Mouse (Mus musculus) lung, postnatal 0 days (tissue): ENCODE data around the gene Pfn4. TPM values are rescaled to one million over a fixed set of nuclear protein-coding genes. Genes with fewer than 3 reads are reported as not detected.

Source experiments
- ATAC-seq: fragments of 200-750 bp; cut with Nextera tagmentation; 2 replicates; pipeline ENCODE4 v1.8.0; 2017; ENCODE audit warnings: moderate library complexity
- DNase-seq: peaks from one replicate; pipeline ENCODE4 v3.0.0-alpha.2; 2016; ENCODE audit warnings: low spot score
- H3K27ac ChIP-seq: fragments of 300-500 bp; sonication (generic); 2 replicates; pipeline ENCODE4 v1.5.1; 2014; ENCODE audit warnings: antibody characterized with exemption, mild to moderate bottlenecking, low read length, mixed read lengths
- H3K27me3 ChIP-seq: fragments of 300-500 bp; sonication (generic); replicated peaks from 2 replicates; pipeline ENCODE4 v1.6.1; 2014; ENCODE audit warnings: low read length, mixed read lengths; ENCODE audit not compliant: insufficient read depth
- H3K36me3 ChIP-seq: fragments of 300-500 bp; sonication (generic); 2 replicates; pipeline ENCODE4 v1.6.1; 2014; ENCODE audit warnings: low read length, mixed read lengths; ENCODE audit not compliant: insufficient read depth
- H3K4me1 ChIP-seq: fragments of 300-500 bp; sonication (generic); 2 replicates; pipeline ENCODE4 v1.6.1; 2014; ENCODE audit warnings: antibody characterized with exemption, low read depth, low read length, mixed read lengths; ENCODE audit not compliant: insufficient read depth
- H3K4me2 ChIP-seq: fragments of 300-500 bp; sonication (generic); replicated peaks from 2 replicates; pipeline ENCODE4 v1.6.1; 2014; ENCODE audit warnings: low read depth, mild to moderate bottlenecking, low read length, moderate library complexity, mixed read lengths
- H3K4me3 ChIP-seq: fragments of 300-500 bp; sonication (generic); 2 replicates; pipeline ENCODE4 v1.5.1; 2014; ENCODE audit warnings: low read depth, low read length
- H3K9ac ChIP-seq: fragments of 300-500 bp; sonication (generic); replicated peaks from 2 replicates; pipeline ENCODE4 v1.6.1; 2014; ENCODE audit warnings: low read depth, mild to moderate bottlenecking
- H3K9me3 ChIP-seq: fragments of 300-500 bp; sonication (generic); 2 replicates; pipeline ENCODE4 v1.6.1; 2016; ENCODE audit warnings: low read length, mixed read lengths
- CTCF ChIP-seq: IDR thresholded peaks from 2 replicates; pipeline ENCODE4 v1.5.1; 2016; ENCODE audit warnings: antibody characterized with exemption, mild to moderate bottlenecking
- EP300 ChIP-seq: IDR thresholded peaks from 2 replicates; pipeline ENCODE4 v1.6.1; 2016; ENCODE audit warnings: antibody characterized with exemption, mild to moderate bottlenecking, control low read depth
- WGBS: fragments of 180-500 bp; shearing (Covaris S2); extraction: QIAGEN DNeasy Blood & Tissue Kit; methylation state at CpG from one replicate; pipeline ENCODE4 v1.1.7; 2014; 5-methylcytosine and 5-hydroxymethylcytosine counted together
- polyA plus RNA-seq: library from polyadenylated mRNA; unstranded; fragments of >200 nt; fragmentation: Nextera tagmentation; extraction: Ambion mirVana; gene quantifications from 2 replicates; pipeline ENCODE4 v1.2.1, GENCODE M21; 2015

Gene Pfn4
- polyA plus RNA-seq, 1 experiment from 2014 or later = 1.3 TPM

GRCm38 (mm10) chr12:4813636-4814035 is 44.8 kb downstream of the Pfn4 start:
- DNase-seq (peak; percentile 75), ATAC-seq (peak; percentile 53)
- H3K4me1 ChIP-seq = no peaks in the 10 kb centered on the region
- no peaks in the 10 kb centered on the region for H3K36me3 ChIP-seq
- TF ChIP-seq CTCF (no peak), EP300 (no peak)
- 66% methylated on average over 4 of the region's 4 CpGs for WGBS
- no peaks in the 10 kb centered on the region for H3K9me3 ChIP-seq
- H3K9ac ChIP-seq = no peak overlapping the region
- no peak overlapping the region for H3K4me3 ChIP-seq
- no peaks in the 10 kb centered on the region for H3K27me3 ChIP-seq
- no peak overlapping the region for H3K4me2 ChIP-seq
- 0 out of 2 replicates have a peak overlapping the region, but pooled peaks have one; percentile 32 for H3K27ac ChIP-seq

- Histone ChIP-seq H3K4me2 (peak overlapping the region; percentile 80), H3K27ac (peak overlapping the region; percentile 91), H3K27me3 (no peaks in the 10 kb centered on the region), H3K36me3 (peaks cover 8% of the 10 kb centered on the region), H3K9me3 (no peaks in the 10 kb centered on the region), H3K4me3 (peak overlapping the region; percentile 87), H3K9ac (peak overlapping the region; percentile 67), H3K4me1 (no peaks in the 10 kb centered on the region)
- ATAC-seq = peak; percentile 64
- no peak for DNase-seq
- WGBS = 7% methylated on average over 24 of the region's 24 CpGs
- TF ChIP-seq EP300 = no peak
- no peak for TF ChIP-seq CTCF
Measured at GRCm38 (mm10) chr12:4816680-4817360, 48.0 kb downstream of the Pfn4 start.

GRCm38 (mm10) chr12:4817361-4818101 is 48.7 kb downstream of the Pfn4 start, which contains the start of gene Sf3b6:
TSS of gene Sf3b6 (plus strand) at chr12:4817544.
- H3K36me3 ChIP-seq = peaks cover 9% of the 10 kb centered on the region
- DNase-seq = peak; percentile 99
- peak within 1 kb of the TSS; percentile 91 for H3K27ac ChIP-seq
- under 1% methylated on average over 49 of the region's 49 CpGs for WGBS
- peak within 1 kb of the TSS; percentile 87 for H3K4me3 ChIP-seq
- ATAC-seq = peak; percentile 98
- no peaks in the 10 kb centered on the region for H3K9me3 ChIP-seq
- H3K4me2 ChIP-seq = peak within 1 kb of the TSS; percentile 80
- no peaks in the 10 kb centered on the region for H3K27me3 ChIP-seq
- no peak for TF ChIP-seq CTCF
- peak; percentile 18; the same call in 1 of the 2 replicates for TF ChIP-seq EP300
- no peaks in the 10 kb centered on the region for H3K4me1 ChIP-seq
- H3K9ac ChIP-seq = peak within 1 kb of the TSS; percentile 67

- ATAC-seq (no peak), DNase-seq (no peak)
- WGBS = 74% methylated on average over 3 of the region's 3 CpGs
- Histone ChIP-seq H3K27me3 (no peaks in the 10 kb centered on the region), H3K4me3 (no peak overlapping the region), H3K9me3 (no peaks in the 10 kb centered on the region), H3K36me3 (peaks cover 9% of the 10 kb centered on the region; the same call in 1 of the 2 replicates), H3K9ac (no peak overlapping the region), H3K27ac (no peak overlapping the region), H3K4me2 (no peak overlapping the region), H3K4me1 (no peaks in the 10 kb centered on the region)
- TF ChIP-seq EP300 = no peak
- no peak for TF ChIP-seq CTCF
Measured at GRCm38 (mm10) chr12:4827256-4827655, 58.4 kb downstream of the Pfn4 start.

Other genes with a start within 250 kb of the Pfn4 start
- 37.1 and 41.1 TPM in 2 replicates for gene Itsn2, start 176.4 kb upstream of the Pfn4 start, polyA plus RNA-seq
- not detected in 2 replicates for gene Gm3625, start 176.1 kb upstream of the Pfn4 start, polyA plus RNA-seq
- 0.06 and 0.08 TPM in 2 replicates for gene Fam228a, start 30.6 kb upstream of the Pfn4 start, polyA plus RNA-seq
- gene Fam228b, start 245 bp downstream of the Pfn4 start, polyA plus RNA-seq = 1.1 and 1.2 TPM in 2 replicates
- gene Sf3b6, start 48.5 kb downstream of the Pfn4 start, polyA plus RNA-seq = 183 and 204 TPM in 2 replicates
- 13.7 and 15.3 TPM in 2 replicates for gene Fkbp1b, start 72.6 kb downstream of the Pfn4 start, polyA plus RNA-seq
- gene Wdcp, start 74.3 kb downstream of the Pfn4 start, polyA plus RNA-seq = 11.1 and 11.8 TPM in 2 replicates
- 2.5 TPM in 2 replicates for gene Mfsd2b, start 105.3 kb downstream of the Pfn4 start, polyA plus RNA-seq
- 30.9 and 32.6 TPM in 2 replicates for gene Ubxn2a, start 138.7 kb downstream of the Pfn4 start, polyA plus RNA-seq
- gene Atad2b, start 148.3 kb downstream of the Pfn4 start, polyA plus RNA-seq = 8.2 and 8.8 TPM in 2 replicates